Mouse (Mus musculus): ENCODE results near the gene Cldn15. TPM values are rescaled to one million over a fixed set of nuclear protein-coding genes. Genes with fewer than 3 reads are reported as not detected.
A peak's percentile ranks its signal among the peaks of the same experiment; 100 is the strongest.
"Not testable (repeated sequence)": the region's sequence is repeated elsewhere in the genome, so short reads cannot be mapped to it uniquely, and the experiment has no call there.

Gene Cldn15
- total RNA-seq (2021) = 10 to 100 TPM; 11.2 to 18.8 TPM
- polyA plus RNA-seq (2012; rRNA removed) = 19.7 and 20.2 TPM in 2 replicates
- long read RNA-seq, transcript Cldn15-201 (5 exons, 1,850 nt) = major isoform, 14 of 16 reads
- long read RNA-seq, partial matches to known transcripts = 0 of 16 reads
- long read RNA-seq, other reads (novel, unspliced or antisense) = 2 of 16 reads

GRCm38 (mm10) chr5:136966331-136966730, at the start of gene Cldn15:
TSS of gene Cldn15 (plus strand) at chr5:136966616.
- peak; percentile 64 for DNase-seq

GRCm38 (mm10) chr5:136917613-136918242, 48.7 kb upstream of the Cldn15 start:
- DNase-seq = no peak

- peak; percentile 86 for DNase-seq
Observed at GRCm38 (mm10) chr5:136918655-136919472, 47.6 kb upstream of the Cldn15 start.

GRCm38 (mm10) chr5:136919546-136920301, 46.7 kb upstream of the Cldn15 start:
- no peak for DNase-seq

GRCm38 (mm10) chr5:136922830-136923229, 43.6 kb upstream of the Cldn15 start:
- no peak for DNase-seq

- no peak for DNase-seq
Observed at GRCm38 (mm10) chr5:136923751-136924478, 42.5 kb upstream of the Cldn15 start.

- peak; percentile 78 for DNase-seq
Observed at GRCm38 (mm10) chr5:136929073-136929472, 37.3 kb upstream of the Cldn15 start.

GRCm38 (mm10) chr5:136931896-136932295, 34.5 kb upstream of the Cldn15 start:
- no peak for DNase-seq

- no peak for DNase-seq
Observed at GRCm38 (mm10) chr5:136932956-136933355, 33.5 kb upstream of the Cldn15 start.

GRCm38 (mm10) chr5:136933930-136934329, 32.5 kb upstream of the Cldn15 start:
- DNase-seq = peak; percentile 34

- no peak for DNase-seq
Observed at GRCm38 (mm10) chr5:136935905-136936695, 30.3 kb upstream of the Cldn15 start.

- no peak for DNase-seq
Observed at GRCm38 (mm10) chr5:136936750-136937149, 29.7 kb upstream of the Cldn15 start.

GRCm38 (mm10) chr5:136937621-136938020, 28.8 kb upstream of the Cldn15 start:
- DNase-seq = no peak

GRCm38 (mm10) chr5:136939284-136939683, 27.1 kb upstream of the Cldn15 start:
- DNase-seq = no peak

GRCm38 (mm10) chr5:136940029-136940428, 26.4 kb upstream of the Cldn15 start:
- not testable (repeated sequence) for DNase-seq

GRCm38 (mm10) chr5:136940845-136941560, 25.4 kb upstream of the Cldn15 start:
- no peak for DNase-seq

- DNase-seq = no peak
Observed at GRCm38 (mm10) chr5:136942781-136943180, 23.6 kb upstream of the Cldn15 start.

- DNase-seq = no peak
Observed at GRCm38 (mm10) chr5:136943382-136943781, 23.0 kb upstream of the Cldn15 start.

- DNase-seq = no peak
Observed at GRCm38 (mm10) chr5:136945084-136945483, 21.3 kb upstream of the Cldn15 start.

GRCm38 (mm10) chr5:136947874-136948273, 18.5 kb upstream of the Cldn15 start:
- no peak for DNase-seq
